Mouse (Mus musculus): ENCODE data around the gene Ankrd27. TPM values are rescaled to one million over a fixed set of nuclear protein-coding genes. Genes with fewer than 3 reads are reported as not detected.
"Not testable (repeated sequence)": the region's sequence is repeated elsewhere in the genome, so short reads cannot be mapped to it uniquely, and the experiment has no call there.

Ankrd27 gene
- polyA plus RNA-seq, 1 experiment from 2014 or later: 31.4 TPM

DNA sequence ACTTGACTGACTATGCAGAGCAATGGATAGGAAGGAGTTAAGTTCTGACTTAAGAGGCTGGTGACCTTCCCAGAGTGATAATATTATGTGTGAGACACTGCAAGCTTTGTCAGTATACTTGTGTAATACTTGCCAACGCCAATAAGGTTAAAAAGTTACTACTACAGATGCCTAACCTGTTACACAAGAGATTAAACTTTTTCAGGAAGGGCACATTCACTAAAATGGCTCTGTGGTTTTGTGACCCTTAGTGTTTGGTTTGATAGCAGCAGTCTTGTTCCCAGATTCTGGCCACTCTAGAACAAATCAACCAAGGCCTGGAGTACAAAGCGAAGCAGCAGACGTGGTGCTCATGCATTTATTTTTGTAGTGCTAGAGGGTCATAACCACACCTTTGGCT lies 28.5 kb upstream of the Ankrd27 start:
- no peak for TF ChIP-seq CTCF (IDR thresholded peaks at IDR 0.05)
- no peak for ATAC-seq
- peaks cover 4% of the 10 kb centered on the region for H3K27me3 ChIP-seq
- ChIA-PET CTCF (interaction anchor here (0.7 to 2.3 kb wide), 2 partner anchors 12 to 80 kb away, joined by 3 to 8 read pairs; no protein-coding TSS in a partner anchor), POLR2A (no interaction called here)
- no peak for DNase-seq (ENCODE audit: low read depth, low spot score)
- in situ Hi-C loops (cut with MboI; ENCODE audit: low pct_unique_long_range_greater_than_20kb): loop anchor here (10.0 kb wide), 2 partner anchors 77 to 243 kb away; partner anchors contain the start of gene Gpatch1

DNA sequence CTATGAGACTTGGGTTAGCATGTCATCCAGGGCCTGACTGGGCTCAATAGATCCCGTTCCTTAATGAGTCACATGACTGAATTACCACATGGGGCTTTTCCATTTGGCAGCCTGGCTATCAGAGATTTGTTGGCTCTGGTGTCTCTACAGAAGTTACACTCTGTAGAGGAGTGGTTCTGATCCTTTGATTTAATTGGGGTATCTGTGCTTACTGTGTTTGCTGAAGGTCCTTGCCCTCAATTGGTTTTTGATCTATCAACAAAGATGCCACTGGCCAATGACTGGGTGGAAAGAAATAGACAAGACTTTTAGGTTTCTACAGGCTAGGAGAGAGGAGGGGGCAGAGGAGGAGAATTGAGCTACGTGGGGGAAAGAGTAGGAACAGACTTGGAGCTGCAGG lies 27.4 kb upstream of the Ankrd27 start:
- no peak for ATAC-seq
- DNase-seq (ENCODE audit: low read depth, low spot score): no peak
- peaks cover 4% of the 10 kb centered on the region for H3K27me3 ChIP-seq
- CTCF ChIA-PET: interaction anchor here (1.2 to 2.3 kb wide), 2 partner anchors 13 to 21 kb away, joined by 3 to 8 read pairs; no protein-coding TSS in a partner anchor
- POLR2A ChIA-PET: no interaction called here
- TF ChIP-seq CTCF (IDR thresholded peaks at IDR 0.05): no peak
- in situ Hi-C loops (cut with MboI; ENCODE audit: low pct_unique_long_range_greater_than_20kb): loop anchor here (10.0 kb wide), 2 partner anchors 76 to 244 kb away; partner anchors contain the start of gene Gpatch1

DNA sequence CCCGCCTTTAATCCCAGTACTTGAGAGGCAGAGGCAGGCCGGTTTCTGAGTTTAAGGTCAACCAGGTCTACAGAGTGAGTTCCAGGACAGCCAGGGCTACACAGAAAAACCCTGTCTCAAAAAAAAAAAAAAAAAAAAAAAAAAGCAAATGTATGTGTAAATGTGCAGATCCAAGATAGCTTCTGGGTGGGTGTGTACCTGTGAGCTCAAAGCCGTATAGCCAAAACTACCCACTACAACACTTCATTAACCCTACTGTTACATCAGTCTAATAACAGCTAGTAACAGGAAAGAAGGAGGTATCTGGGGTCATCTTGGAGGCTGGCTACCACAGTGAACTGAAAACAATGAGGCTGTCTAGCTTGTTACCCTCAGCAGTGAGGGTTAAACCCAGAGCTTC lies 26.2 kb upstream of the Ankrd27 start:
- H3K27me3 ChIP-seq: peaks cover 4% of the 10 kb centered on the region
- ChIA-PET CTCF (interaction anchor here (1.2 to 1.5 kb wide), 2 partner anchors 14 to 20 kb away, joined by 3 to 4 read pairs; no protein-coding TSS in a partner anchor), POLR2A (interaction anchor here (0.7 kb wide), 1 partner anchor 12 kb away, joined by 6 read pairs; no protein-coding TSS in a partner anchor)
- no peak for ATAC-seq
- in situ Hi-C loops (cut with MboI; ENCODE audit: low pct_unique_long_range_greater_than_20kb): loop anchor here (10.0 kb wide), 2 partner anchors 75 to 245 kb away; partner anchors contain the start of gene Gpatch1
- no peak for TF ChIP-seq CTCF (IDR thresholded peaks at IDR 0.05)
- no peak for DNase-seq (ENCODE audit: low read depth, low spot score)

DNA sequence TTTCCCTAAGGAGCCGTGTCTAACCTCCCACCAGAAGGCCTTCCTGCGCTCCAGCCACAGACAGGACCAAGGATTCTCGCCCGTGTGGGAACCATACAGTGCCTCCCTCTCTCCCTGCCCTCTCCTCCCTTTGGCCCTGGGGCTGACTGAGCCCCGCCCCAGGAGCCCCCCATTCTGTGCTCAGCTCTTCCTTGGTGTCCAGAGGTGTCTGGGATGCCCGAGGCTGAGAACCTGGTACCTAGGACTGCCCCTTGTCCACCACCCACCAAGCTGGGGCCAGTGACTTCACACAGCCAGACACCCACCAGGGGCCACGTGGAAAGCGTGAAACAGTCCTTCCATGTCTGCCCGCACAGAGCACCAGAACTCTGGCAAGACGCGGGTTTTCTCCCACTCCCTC lies 23.0 kb upstream of the Ankrd27 start:
- DNase-seq (ENCODE audit: low read depth, low spot score) (no peak), ATAC-seq (no peak)
- no peak for TF ChIP-seq CTCF (IDR thresholded peaks at IDR 0.05)
- H3K27me3 ChIP-seq: peaks cover 4% of the 10 kb centered on the region
- in situ Hi-C loops (cut with MboI; ENCODE audit: low pct_unique_long_range_greater_than_20kb): no loop called here
- POLR2A ChIA-PET: no interaction called here
- CTCF ChIA-PET: no interaction called here

GRCm38 (mm10) chr7:35564067-35564865 lies 21.8 kb upstream of the Ankrd27 start:
- CTCF ChIA-PET: interaction anchor here (2.1 kb wide), 1 partner anchor 18 kb away, joined by 6 read pairs; no protein-coding TSS in a partner anchor
- ATAC-seq: no peak
- POLR2A ChIA-PET: no interaction called here
- no peak for DNase-seq (ENCODE audit: low read depth, low spot score)
- in situ Hi-C loops (cut with MboI; ENCODE audit: low pct_unique_long_range_greater_than_20kb): no loop called here
- peaks cover 4% of the 10 kb centered on the region for H3K27me3 ChIP-seq
- no peak for TF ChIP-seq CTCF (IDR thresholded peaks at IDR 0.05)

DNA sequence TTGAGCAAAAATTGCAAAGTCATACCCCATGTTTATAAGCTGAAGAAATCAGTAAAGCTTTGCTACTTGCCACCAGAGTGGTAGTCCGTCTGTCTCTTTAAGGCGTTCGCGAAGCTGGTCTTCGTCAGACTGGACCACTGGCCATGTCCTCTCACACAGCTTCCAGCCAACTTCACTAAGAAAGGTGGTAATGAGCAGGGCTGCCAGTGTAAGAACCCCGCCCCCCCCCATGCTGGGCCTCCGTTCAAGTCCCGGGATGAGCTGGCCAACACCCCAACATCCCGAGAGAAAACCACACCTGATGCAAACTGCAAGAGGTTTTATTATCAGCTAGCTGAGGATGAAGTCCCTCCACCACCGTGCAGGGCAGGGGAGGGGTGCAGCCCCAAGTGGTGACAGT lies 21.2 kb upstream of the Ankrd27 start:
- H3K27me3 ChIP-seq; POLR2A ChIA-PET; in situ Hi-C loops (cut with MboI; ENCODE audit: low pct_unique_long_range_greater_than_20kb); ATAC-seq; DNase-seq (ENCODE audit: low read depth, low spot score): not testable (repeated sequence)
- CTCF ChIA-PET: interaction anchor here (2.1 kb wide), 1 partner anchor 19 kb away, joined by 6 read pairs; no protein-coding TSS in a partner anchor

DNA sequence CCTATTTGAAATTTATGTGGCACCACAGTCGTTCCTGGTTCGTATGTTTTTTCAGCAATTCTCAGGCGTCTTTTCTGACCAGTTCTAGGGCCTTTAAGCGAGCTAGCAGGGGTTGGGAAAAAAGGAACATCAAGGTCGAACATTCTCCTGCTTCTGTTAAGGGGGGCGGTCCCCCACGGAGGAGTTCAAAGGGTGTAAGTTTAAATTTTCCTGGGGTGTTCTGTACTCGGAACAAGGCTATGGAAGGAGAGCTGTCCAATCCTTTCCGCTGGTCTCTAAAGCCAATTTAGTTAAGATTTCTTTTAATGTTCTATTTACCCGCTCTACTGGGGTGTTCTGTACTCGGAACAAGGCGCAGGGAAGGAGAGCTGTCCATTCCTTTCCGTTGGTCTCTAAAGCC lies 20.1 kb upstream of the Ankrd27 start:
- H3K27me3 ChIP-seq; ATAC-seq; in situ Hi-C loops (cut with MboI; ENCODE audit: low pct_unique_long_range_greater_than_20kb); DNase-seq (ENCODE audit: low read depth, low spot score); POLR2A ChIA-PET: not testable (repeated sequence)
- CTCF ChIA-PET: interaction anchor here (2.1 kb wide), 1 partner anchor 20 kb away, joined by 6 read pairs; no protein-coding TSS in a partner anchor

DNA sequence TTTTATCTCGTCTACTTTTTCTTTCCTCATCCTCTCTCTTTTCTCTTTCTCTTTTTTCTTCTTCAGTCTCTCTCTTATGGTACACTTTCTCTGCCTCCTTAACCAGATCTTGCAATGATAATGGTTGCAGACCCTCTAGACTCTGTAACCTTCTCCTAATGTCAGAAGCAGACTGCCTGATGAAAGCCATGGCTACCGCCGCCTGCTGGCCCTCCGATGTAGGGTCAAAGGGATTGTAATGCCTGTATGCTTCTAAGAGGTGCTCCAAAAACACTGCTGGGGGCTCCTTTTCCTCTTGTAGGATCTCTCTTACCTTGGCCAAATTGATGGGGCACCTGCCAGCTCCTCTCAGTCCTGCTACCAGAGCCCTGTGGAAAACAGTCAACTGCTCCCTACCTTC lies 16.3 kb upstream of the Ankrd27 start:
- in situ Hi-C loops (cut with MboI; ENCODE audit: low pct_unique_long_range_greater_than_20kb); ATAC-seq: not testable (repeated sequence)

GRCm38 (mm10) chr7:35570883-35571282 lies 15.2 kb upstream of the Ankrd27 start:
- peak; percentile 51 for TF ChIP-seq CTCF (IDR thresholded peaks at IDR 0.05)
- ATAC-seq; DNase-seq (ENCODE audit: low read depth, low spot score); in situ Hi-C loops (cut with MboI; ENCODE audit: low pct_unique_long_range_greater_than_20kb): not testable (repeated sequence)
- ChIA-PET POLR2A (interaction anchor here (0.7 kb wide), 1 partner anchor 1306 kb away, joined by 4 read pairs; no protein-coding TSS in a partner anchor), CTCF (interaction anchor here (1.4 kb wide), 1 partner anchor 171 kb away, joined by 3 read pairs; no protein-coding TSS in a partner anchor)
- H3K27me3 ChIP-seq: peaks cover 15% of the 10 kb centered on the region

More for the DNA sequence above, 16.3 kb upstream of the Ankrd27 start:
- CTCF ChIA-PET; DNase-seq (ENCODE audit: low read depth, low spot score); H3K27me3 ChIP-seq; POLR2A ChIA-PET: not testable (repeated sequence)

DNA sequence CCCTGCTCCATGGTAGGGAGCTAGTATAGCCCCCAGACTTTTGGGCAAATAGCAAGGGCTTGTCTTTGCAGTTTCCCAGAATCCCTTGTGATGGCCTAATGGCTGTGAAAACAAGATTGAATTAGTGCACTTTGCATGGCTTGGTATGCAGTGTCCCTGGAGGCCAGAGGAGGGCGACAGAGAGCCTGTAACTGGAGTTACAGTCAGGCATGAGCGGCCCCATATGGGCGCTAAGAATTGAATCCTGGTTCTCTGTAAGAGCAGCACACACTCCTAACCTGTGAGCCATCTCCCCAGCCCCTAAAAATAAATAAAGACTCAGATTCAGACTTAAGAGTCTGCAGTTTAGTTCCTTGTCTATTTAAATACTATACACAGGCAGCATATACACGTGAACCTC lies 6.2 kb upstream of the Ankrd27 start:
- ATAC-seq: peak; percentile 47
- peaks cover 22% of the 10 kb centered on the region for H3K27me3 ChIP-seq
- CTCF ChIA-PET: interaction anchor here (1.0 to 2.3 kb wide), 2 partner anchors 20 to 29 kb away, joined by 3 to 8 read pairs; no protein-coding TSS in a partner anchor
- no peak for DNase-seq (ENCODE audit: low read depth, low spot score)
- in situ Hi-C loops (cut with MboI; ENCODE audit: low pct_unique_long_range_greater_than_20kb): loop anchor here (10.0 to 25.0 kb wide), 2 partner anchors 55 to 1782 kb away; no protein-coding TSS in a partner anchor
- POLR2A ChIA-PET: no interaction called here
- TF ChIP-seq CTCF (IDR thresholded peaks at IDR 0.05): no peak

GRCm38 (mm10) chr7:35582719-35583118 lies 3.3 kb upstream of the Ankrd27 start:
- POLR2A ChIA-PET: no interaction called here
- DNase-seq (ENCODE audit: low read depth, low spot score): no peak

More at GRCm38 (mm10) chr7:35582719-35583118, 3.3 kb upstream of the Ankrd27 start:
- peaks cover 15% of the 10 kb centered on the region for H3K27me3 ChIP-seq
- no peak for TF ChIP-seq CTCF (IDR thresholded peaks at IDR 0.05)
- ATAC-seq: no peak
- CTCF ChIA-PET: interaction anchor here (1.1 to 4.1 kb wide), 3 partner anchors 23 to 103 kb away, joined by 3 to 11 read pairs (median 4); no protein-coding TSS in a partner anchor
- in situ Hi-C loops (cut with MboI; ENCODE audit: low pct_unique_long_range_greater_than_20kb): loop anchor here (10.0 to 25.0 kb wide), 2 partner anchors 52 to 1780 kb away; no protein-coding TSS in a partner anchor

Measured in Patski (cell line).